Mouse (Mus musculus): ENCODE measurements at regions not wholly inside any gene's neighbourhood (a gene's known extent, or its start where the extent isn't known, plus 50 kb on each side); places are given as distances from the start of the nearest gene placed in this dataset.

GRCm38 (mm10) chr13:117112424-117112823 is 87.1 kb upstream of the Parp8 start:
- Histone ChIP-seq H3K27ac (ENCODE audit: low read length) (no peak overlapping the region), H3K4me1 (replicated peaks; ENCODE audit: control insufficient read depth, insufficient read depth, low read length) (no peaks in the 10 kb centered on the region), H3K36me3 (ENCODE audit: control insufficient read depth, insufficient read depth, low read length) (no peaks in the 10 kb centered on the region), H3K4me3 (ENCODE audit: low read length) (no peak overlapping the region), H3K4me2 (ENCODE audit: low read depth, low read length) (no peak overlapping the region), H3K9ac (ENCODE audit: low read length) (no peak overlapping the region), H3K27me3 (ENCODE audit: control insufficient read depth, insufficient read depth, low read depth, low read length) (no peaks in the 10 kb centered on the region), H3K9me3 (ENCODE audit: control insufficient read depth, low read length) (no peaks in the 10 kb centered on the region)
- ATAC-seq (ENCODE audit: low read depth) = no peak
- 64% methylated on average over 1 of the region's 1 CpGs for WGBS

- no peak for ATAC-seq (ENCODE audit: low read depth)
- Histone ChIP-seq H3K9ac (ENCODE audit: low read length) (no peak overlapping the region), H3K27ac (ENCODE audit: low read length) (no peak overlapping the region), H3K9me3 (ENCODE audit: control insufficient read depth, low read length) (no peaks in the 10 kb centered on the region), H3K4me3 (ENCODE audit: low read length) (no peak overlapping the region), H3K4me1 (replicated peaks; ENCODE audit: control insufficient read depth, insufficient read depth, low read length) (no peaks in the 10 kb centered on the region), H3K4me2 (ENCODE audit: low read depth, low read length) (no peak overlapping the region), H3K36me3 (ENCODE audit: control insufficient read depth, insufficient read depth, low read length) (no peaks in the 10 kb centered on the region), H3K27me3 (ENCODE audit: control insufficient read depth, insufficient read depth, low read depth, low read length) (no peaks in the 10 kb centered on the region)
- 48% methylated on average over 1 of the region's 1 CpGs for whole genome bisulfite sequencing
Measured at GRCm38 (mm10) chr13:117105151-117105660, 79.9 kb upstream of the Parp8 start.

GRCm38 (mm10) chr13:117094773-117095172 is 69.4 kb upstream of the Parp8 start:
- H3K27ac ChIP-seq (ENCODE audit: low read length) = no peak overlapping the region

GRCm38 (mm10) chr13:117088629-117089028 is 63.3 kb upstream of the Parp8 start:
- Histone ChIP-seq H3K36me3 (ENCODE audit: control insufficient read depth, insufficient read depth, low read length) (no peaks in the 10 kb centered on the region), H3K9ac (ENCODE audit: low read length) (no peak overlapping the region), H3K9me3 (ENCODE audit: control insufficient read depth, low read length) (no peaks in the 10 kb centered on the region), H3K4me2 (ENCODE audit: low read depth, low read length) (no peak overlapping the region), H3K4me3 (ENCODE audit: low read length) (no peak overlapping the region), H3K27me3 (ENCODE audit: control insufficient read depth, insufficient read depth, low read depth, low read length) (no peaks in the 10 kb centered on the region), H3K4me1 (replicated peaks; ENCODE audit: control insufficient read depth, insufficient read depth, low read length) (no peaks in the 10 kb centered on the region), H3K27ac (ENCODE audit: low read length) (no peak overlapping the region)
- WGBS = 33% methylated on average over 3 of the region's 3 CpGs
- no peak for ATAC-seq (ENCODE audit: low read depth)

More at GRCm38 (mm10) chr13:117094773-117095172, 69.4 kb upstream of the Parp8 start:
- no peak for ATAC-seq (ENCODE audit: low read depth)
- no peaks in the 10 kb centered on the region for H3K27me3 ChIP-seq (ENCODE audit: control insufficient read depth, insufficient read depth, low read depth, low read length)
- H3K36me3 ChIP-seq (ENCODE audit: control insufficient read depth, insufficient read depth, low read length) = no peaks in the 10 kb centered on the region
- H3K4me3 ChIP-seq (ENCODE audit: low read length) = no peak overlapping the region
- H3K9me3 ChIP-seq (ENCODE audit: control insufficient read depth, low read length) = no peaks in the 10 kb centered on the region
- H3K9ac ChIP-seq (ENCODE audit: low read length) = no peak overlapping the region
- no peaks in the 10 kb centered on the region for H3K4me1 ChIP-seq (replicated peaks; ENCODE audit: control insufficient read depth, insufficient read depth, low read length)
- H3K4me2 ChIP-seq (ENCODE audit: low read depth, low read length) = no peak overlapping the region
- WGBS = 84% methylated on average over 1 of the region's 1 CpGs

GRCm38 (mm10) chr13:117082758-117083157 is 57.4 kb upstream of the Parp8 start:
- Histone ChIP-seq H3K27me3 (ENCODE audit: control insufficient read depth, insufficient read depth, low read depth, low read length) (no peaks in the 10 kb centered on the region), H3K36me3 (ENCODE audit: control insufficient read depth, insufficient read depth, low read length) (no peaks in the 10 kb centered on the region), H3K4me1 (replicated peaks; ENCODE audit: control insufficient read depth, insufficient read depth, low read length) (no peaks in the 10 kb centered on the region), H3K4me3 (ENCODE audit: low read length) (no peak overlapping the region), H3K9me3 (ENCODE audit: control insufficient read depth, low read length) (no peaks in the 10 kb centered on the region), H3K9ac (ENCODE audit: low read length) (no peak overlapping the region), H3K4me2 (ENCODE audit: low read depth, low read length) (no peak overlapping the region), H3K27ac (ENCODE audit: low read length) (no peak overlapping the region)
- WGBS = 79% methylated on average over 4 of the region's 4 CpGs
- ATAC-seq (ENCODE audit: low read depth) = no peak

- Histone ChIP-seq H3K36me3 (ENCODE audit: control insufficient read depth, insufficient read depth, low read length) (no peaks in the 10 kb centered on the region), H3K9me3 (ENCODE audit: control insufficient read depth, low read length) (no peaks in the 10 kb centered on the region), H3K9ac (ENCODE audit: low read length) (no peak overlapping the region), H3K4me2 (ENCODE audit: low read depth, low read length) (no peak overlapping the region), H3K27me3 (ENCODE audit: control insufficient read depth, insufficient read depth, low read depth, low read length) (no peaks in the 10 kb centered on the region), H3K4me1 (replicated peaks; ENCODE audit: control insufficient read depth, insufficient read depth, low read length) (no peaks in the 10 kb centered on the region), H3K27ac (ENCODE audit: low read length) (no peak overlapping the region), H3K4me3 (ENCODE audit: low read length) (no peak overlapping the region)
- WGBS = 63% methylated on average over 1 of the region's 1 CpGs
- no peak for ATAC-seq (ENCODE audit: low read depth)
Measured at GRCm38 (mm10) chr13:117079316-117079715, 54.0 kb upstream of the Parp8 start.
